Mouse (Mus musculus) urinary bladder, postnatal 0 days (tissue): ENCODE data around the gene Adamts13. TPM values are rescaled to one million over a fixed set of nuclear protein-coding genes. Genes with fewer than 3 reads are reported as not detected.

Experiments
- polyA plus RNA-seq: library from polyadenylated mRNA; unstranded; fragments of >200 nt; fragmentation: Nextera tagmentation; extraction: Ambion mirVana; gene quantifications from 2 replicates; pipeline ENCODE4 v1.2.1, GENCODE M21; 2015

Gene Adamts13
- polyA plus RNA-seq: 0.05 and 0.16 TPM in 2 replicates

DNA sequence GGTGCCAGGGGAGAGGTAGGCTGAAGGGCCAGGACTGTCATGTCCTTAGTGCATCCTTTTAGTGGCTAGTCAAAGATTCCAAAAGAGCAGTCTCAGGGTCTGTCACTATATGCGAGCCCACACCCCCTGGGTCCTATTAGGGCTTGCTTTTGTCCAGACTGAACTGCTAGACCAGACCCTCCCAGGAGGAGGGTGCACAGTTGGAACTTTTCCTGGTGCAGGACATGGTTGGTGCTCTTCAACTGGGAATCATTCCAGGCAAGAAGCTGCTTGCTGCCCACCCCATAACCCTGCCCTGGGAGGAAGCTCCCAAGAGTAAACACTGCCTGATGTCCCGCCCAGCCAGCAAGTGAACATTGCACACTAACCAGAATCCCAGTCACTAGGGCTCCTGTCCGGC is at the start of gene Adamts13:
Gene Adamts13, plus strand, starts transcription at position 301 of the 400 bp plus-strand sequence.

DNA sequence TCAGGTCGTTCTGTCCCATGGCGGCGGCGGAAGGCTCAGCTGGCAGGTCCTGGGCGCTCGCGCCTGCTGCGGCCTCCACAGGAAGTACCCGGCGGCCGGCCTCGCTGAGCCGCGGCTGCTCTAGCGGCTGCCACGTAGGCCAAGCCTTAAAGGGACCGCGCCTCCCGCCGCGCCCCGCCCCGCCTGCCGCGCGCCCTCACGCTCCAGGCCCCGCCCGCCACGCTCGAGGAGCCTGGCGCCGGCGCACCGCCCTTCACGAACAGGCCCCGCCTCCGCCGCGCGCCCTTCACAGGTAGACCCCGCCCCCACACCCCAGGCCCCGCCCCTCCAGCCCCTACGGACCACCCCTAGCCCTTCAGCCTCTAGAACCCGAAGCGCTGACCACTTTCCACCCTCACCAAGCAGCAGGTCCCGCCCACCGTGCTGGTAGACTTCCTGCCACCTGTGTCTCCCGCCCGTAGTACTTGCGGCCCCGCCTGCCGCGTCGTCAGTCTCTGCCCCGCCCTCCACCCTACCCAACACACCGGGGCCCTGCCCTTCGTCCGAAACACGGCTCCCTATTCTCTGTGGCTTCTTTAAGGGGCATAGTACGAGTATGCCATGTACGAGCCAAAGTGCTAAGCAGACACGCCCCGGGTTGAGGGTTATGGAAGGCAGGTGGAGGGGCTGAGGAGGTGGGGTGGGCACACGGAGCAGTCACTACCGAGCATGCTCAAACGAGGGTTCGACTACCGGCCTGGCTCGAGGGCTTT is 39.7 kb upstream of the Adamts13 start, which contains the start of the genes Surf4 and Stkld1:
Gene Surf4, minus strand, starts transcription at position 625 of the 752 bp plus-strand sequence.
Gene Stkld1, plus strand, starts transcription at position 744 of the 752 bp plus-strand sequence.

DNA sequence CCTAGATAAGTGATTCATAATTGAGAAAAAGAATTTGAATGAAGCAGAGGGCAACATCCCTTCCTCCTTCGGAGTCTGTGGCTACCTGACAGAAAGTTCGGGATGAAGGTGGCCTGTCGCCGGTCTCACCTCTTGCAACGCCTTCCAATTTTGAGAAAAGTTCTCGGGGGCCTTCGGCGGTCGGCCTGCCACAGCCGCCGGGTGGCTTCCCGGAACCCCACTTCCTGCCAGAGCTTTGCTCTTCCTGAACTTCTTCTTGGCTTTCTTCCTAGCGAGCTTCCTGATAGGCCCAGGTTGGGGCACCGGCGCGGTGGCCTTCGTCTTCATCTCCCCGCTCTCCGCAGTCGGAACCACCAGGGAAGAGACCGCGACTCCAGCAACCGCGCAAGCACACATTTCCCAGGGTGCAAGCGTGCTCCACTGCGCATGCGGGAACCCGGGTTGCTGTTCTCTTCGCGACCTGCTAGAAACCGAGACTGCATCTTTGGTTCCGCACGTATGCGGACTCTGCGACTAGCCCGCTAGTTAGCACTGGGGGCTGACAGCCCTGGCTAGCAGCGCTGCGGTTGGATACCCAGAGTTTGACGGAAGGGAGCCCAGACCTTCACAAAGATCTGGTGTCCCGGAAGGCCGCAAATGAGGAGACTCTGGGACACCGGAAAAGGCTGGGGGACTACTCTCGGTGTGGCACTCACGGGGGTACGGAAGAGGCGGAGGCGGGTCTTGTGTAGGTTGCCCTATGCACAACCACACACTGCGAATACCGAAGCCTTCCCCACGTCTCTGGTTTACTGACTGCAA is 9.1 kb upstream of the Adamts13 start, which contains the start of gene Rexo4:
Gene Rexo4, minus strand, starts transcription at position 464 of the 801 bp plus-strand sequence.

DNA sequence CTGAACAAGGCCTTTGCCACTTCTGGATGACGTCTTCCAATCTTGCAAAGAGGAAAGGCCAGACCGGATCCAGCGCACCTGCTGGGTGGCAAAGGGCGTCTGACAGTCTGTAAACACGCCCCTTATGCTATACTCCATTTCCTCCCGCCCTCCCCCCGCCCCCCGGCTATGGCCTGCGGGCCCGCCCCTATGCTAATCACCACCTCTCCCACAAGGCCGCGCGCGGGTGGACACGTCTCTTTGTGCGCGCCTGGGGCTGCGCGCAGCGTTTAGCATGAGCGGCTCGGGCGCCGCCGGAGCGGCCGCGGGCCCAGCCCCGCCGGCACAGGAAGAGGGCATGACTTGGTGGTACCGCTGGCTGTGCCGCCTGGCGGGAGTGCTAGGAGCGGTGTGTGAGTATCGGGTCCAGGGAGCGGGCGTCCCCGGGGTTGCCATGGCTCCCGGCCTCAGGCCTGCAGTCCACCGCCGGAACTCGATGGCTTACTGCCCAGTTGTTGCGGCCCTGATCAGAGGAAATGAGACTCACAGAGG is 36.6 kb downstream of the Adamts13 start, which contains the start of gene Cacfd1:
Gene Cacfd1, plus strand, starts transcription at position 213 of the 531 bp plus-strand sequence.

DNA sequence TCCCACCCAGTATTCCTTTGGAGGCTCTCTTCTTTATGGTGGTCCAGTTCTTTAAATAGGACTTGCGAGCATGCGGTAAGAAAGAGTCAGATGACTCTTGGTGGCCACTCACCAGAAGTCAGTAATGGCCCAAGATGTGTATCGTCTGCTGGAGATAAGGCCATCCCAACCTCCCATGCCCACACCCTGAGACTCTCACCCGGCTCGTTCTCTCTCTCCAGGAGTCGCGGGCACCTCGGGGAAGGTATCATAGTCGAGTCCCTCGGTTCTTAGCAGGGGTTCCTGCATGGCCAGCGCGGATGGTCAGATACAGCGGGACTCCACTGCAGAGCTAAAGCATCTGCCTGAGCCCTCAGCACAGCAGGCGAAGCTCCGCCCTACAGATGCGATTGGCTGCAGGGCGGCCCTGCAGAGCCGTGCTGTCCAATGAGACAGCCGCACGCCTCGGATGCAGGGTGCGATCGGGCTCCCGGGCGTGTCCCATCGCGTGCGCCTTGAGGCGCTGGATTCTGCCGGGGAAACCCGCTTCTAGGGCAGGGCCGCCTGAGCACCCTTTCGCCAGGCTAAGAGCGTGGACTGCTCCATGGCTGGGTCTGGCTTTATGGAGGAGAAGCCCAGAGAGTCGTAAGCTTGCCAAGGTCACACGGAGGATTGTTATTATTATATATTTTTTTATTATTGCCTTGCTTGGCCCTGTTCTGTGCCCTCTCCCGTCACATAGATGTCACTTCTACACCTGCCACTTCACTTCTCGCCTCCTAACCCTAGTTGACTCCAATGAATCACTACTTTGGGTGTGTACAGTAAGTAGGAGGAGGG is 54.6 kb downstream of the Adamts13 start, which contains the start of gene Slc2a6:
Gene Slc2a6, minus strand, starts transcription at position 381 of the 819 bp plus-strand sequence.

Other genes with a start within 250 kb of the Adamts13 start
- gene Abo, start 108.4 kb upstream of the Adamts13 start, polyA plus RNA-seq: not detected in 2 replicates
- 12.3 and 13.4 TPM in 2 replicates for gene Surf6, start 70.5 kb upstream of the Adamts13 start, polyA plus RNA-seq
- gene Med22, start 62.7 kb upstream of the Adamts13 start, polyA plus RNA-seq: 21.7 and 23.8 TPM in 2 replicates
- 443 and 456 TPM in 2 replicates for gene Rpl7a, start 62.7 kb upstream of the Adamts13 start, polyA plus RNA-seq
- gene Surf2, start 57.0 kb upstream of the Adamts13 start, polyA plus RNA-seq: 24.2 TPM in 2 replicates
- 42.5 and 44.8 TPM in 2 replicates for gene Surf1, start 56.9 kb upstream of the Adamts13 start, polyA plus RNA-seq
- gene Surf4, start 39.5 kb upstream of the Adamts13 start, polyA plus RNA-seq: 196 and 215 TPM in 2 replicates
- gene Stkld1, start 39.4 kb upstream of the Adamts13 start, polyA plus RNA-seq: 0.14 and 0.30 TPM in 2 replicates
- gene Rexo4, start 9.0 kb upstream of the Adamts13 start, polyA plus RNA-seq: 20.7 and 23.3 TPM in 2 replicates
- 35.6 and 39.4 TPM in 2 replicates for gene Cacfd1, start 36.5 kb downstream of the Adamts13 start, polyA plus RNA-seq
- gene Slc2a6, start 54.6 kb downstream of the Adamts13 start, polyA plus RNA-seq: 2.5 and 3.3 TPM in 2 replicates
- not detected in 2 replicates for gene Mymk, start 98.8 kb downstream of the Adamts13 start, polyA plus RNA-seq
- 6.9 and 8.1 TPM in 2 replicates for gene Adamtsl2, start 106.0 kb downstream of the Adamts13 start, polyA plus RNA-seq
- 0.10 TPM in 1 of 2 replicates, not detected in the other for gene Fam163b, start 169.1 kb downstream of the Adamts13 start, polyA plus RNA-seq
- 0.23 and 0.37 TPM in 2 replicates for gene Dbh, start 191.8 kb downstream of the Adamts13 start, polyA plus RNA-seq